Mouse (Mus musculus): ENCODE data around the gene D630003M21Rik.

GRCm38 (mm10) chr2:158152685-158153309 is 76.2 kb downstream of the D630003M21Rik start:
- TF ChIP-seq POLR2A (IDR thresholded peaks at IDR 0.05; ENCODE audit: control insufficient read depth, extremely low read depth, insufficient read depth, low read length, poor library complexity): no peak
- TF ChIP-seq CTCF (IDR thresholded peaks at IDR 0.05; ENCODE audit: borderline replicate concordance, control insufficient read depth, extremely low read depth, insufficient read depth, low read length, poor library complexity): no peak

Data from thymus, adult 2 months (tissue).